Mouse (Mus musculus) brain, embryonic 18.5 days (tissue): Measurements from ENCODE around the gene Creb5.

Experiments
- DNase-seq: peaks from one replicate; pipeline ENCODE4 v3.0.0-alpha.2; 2012; ENCODE audit warnings: low read depth, low spot score

Creb5 gene

DNA sequence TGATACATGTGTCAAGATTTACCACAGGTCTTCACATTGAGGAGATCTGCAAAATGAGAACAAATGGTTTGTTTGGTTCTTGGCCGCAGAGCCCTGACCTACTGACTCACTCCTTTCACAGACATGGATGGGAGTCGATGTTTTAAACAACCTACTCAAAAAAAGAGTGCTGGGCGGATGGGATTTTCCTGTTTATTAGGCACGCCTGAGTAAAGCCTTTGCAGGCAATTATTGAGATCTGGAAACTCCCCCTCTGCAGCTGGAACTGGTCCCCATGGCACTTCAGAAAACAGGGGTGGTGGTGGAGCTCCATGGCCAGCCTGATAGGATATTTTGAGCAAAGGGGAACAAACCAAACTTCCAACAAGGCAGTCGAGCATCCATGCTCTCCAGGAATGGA, 258.9 kb downstream of the Creb5 start:
- DNase-seq = no peak

DNA sequence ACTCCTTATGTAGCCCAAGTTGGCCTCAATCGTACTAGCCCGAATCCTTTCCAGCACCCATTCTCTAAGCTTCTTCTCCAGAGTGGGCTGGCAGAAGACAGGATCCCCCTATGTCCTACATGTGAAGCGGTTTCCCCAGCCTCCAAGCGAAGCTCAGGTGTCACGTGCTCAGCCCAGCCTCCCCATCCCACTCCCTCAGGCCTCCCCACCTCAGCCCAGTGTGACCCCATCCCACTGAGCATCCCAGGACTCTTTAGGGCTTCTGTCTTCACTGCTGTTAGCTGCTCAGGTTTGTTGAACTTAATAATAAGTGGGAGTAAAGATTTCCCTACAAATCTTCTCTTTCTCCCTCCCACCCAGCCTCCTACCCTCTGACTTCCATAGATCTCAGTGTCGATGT, 261.2 kb downstream of the Creb5 start:
- no peak for DNase-seq

DNA sequence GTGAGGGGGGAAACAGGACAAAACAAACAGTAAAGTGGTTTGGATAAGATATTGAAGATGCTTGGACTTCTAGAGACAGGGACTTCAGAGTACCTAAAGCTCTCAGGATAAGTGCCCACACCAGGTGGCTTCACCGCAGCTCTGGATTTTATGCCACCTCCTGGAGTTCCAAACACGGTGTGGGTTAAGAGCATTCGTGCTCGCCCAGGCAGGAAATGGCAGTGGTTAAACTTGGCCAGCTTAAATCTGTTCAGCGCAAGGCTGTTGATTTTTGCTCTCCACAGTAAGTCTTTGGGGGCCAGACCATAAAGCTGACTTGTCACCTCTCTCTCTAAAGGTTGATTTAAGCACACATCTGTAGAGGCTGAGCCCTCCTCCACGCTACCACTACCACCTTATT, 262.3 kb downstream of the Creb5 start:
- no peak for DNase-seq

DNA sequence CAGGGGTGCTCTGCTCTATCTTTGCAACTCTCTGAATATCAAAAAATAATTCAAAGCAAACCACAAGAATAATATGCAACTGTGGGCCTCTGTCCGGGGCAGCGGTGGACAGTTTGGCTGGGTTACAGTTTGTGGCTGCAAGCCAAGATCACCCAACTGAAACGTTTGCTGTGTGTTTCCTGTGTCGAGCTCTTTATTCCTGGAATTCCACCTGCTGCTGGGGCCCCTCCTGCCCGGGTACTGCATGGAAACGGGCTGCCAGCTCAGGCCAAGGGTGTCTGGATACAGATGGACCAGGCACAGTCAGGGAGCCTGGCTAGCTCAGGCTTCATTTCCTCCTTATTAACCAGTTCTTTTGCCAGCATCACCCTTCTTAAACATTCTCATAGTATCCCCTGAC, 269.0 kb downstream of the Creb5 start:
- no peak for DNase-seq

DNA sequence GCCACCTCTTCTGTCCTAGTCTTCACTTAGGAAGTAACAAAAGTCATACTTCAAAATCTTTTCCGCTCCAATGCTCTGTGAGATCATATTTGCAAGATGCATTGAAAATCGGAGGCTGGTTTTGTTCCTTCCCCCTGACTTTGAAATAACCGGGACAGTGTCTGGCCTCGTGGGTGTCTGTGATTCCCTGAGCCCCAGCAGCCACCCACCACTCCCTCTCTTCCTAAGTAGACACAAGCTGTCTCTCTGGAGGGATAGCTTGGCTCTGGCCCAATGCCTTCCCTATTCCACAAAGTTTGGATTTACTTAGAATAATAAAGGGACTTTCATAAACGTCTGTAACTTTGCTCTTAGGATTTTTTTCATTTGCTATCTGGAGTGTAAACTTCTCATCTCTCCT, 273.9 kb downstream of the Creb5 start:
- no peak for DNase-seq

DNA sequence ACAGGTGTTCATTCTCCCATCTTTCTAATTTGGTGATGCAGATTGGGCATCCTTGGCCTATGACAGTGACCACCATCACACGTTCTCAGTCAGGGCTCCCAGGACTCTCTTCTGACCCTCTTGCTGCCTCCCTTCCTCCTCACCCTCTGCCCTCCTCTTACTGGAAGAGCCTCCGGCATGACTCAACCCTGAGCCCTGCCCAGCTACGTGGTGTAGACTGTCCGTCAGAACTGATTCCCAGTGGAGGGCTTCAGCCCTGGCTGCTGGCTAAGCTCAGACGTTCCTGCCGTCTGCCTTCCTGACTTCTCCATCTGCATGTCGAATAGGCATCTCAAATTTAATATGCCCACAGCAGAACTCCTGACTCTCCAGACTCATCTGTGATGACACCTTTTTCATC, 275.5 kb downstream of the Creb5 start:
- DNase-seq = no peak

DNA sequence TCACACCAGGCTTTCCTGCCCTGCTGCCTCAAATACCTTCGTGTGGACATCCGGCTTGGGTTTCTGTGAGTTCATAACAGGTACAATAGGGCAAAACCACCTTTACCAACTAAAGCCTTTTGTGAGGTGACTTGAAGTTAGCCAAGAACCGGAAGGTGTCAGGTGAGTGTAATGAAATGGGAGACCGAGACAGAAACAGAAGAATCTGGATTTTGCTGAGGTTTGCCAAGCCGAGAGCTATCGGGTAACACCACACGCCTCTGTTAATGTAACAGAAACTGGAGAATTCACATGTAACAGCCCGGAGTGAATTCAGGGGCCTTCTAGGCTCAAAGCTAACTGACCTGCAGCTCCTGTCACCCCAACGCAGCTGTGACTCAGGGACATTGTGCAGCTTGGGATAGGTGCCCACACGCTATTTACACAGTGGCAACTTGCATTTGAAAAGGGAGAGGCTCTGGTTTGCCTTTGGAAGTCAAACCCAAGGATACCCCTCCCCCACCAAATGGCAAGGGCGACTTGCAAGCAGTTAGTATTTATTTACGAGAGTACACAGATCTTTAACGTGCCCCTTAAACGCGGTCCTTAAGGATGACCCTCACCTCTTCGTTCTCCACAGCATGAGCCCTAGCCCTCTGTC, 276.6 kb downstream of the Creb5 start:
- DNase-seq = no peak

DNA sequence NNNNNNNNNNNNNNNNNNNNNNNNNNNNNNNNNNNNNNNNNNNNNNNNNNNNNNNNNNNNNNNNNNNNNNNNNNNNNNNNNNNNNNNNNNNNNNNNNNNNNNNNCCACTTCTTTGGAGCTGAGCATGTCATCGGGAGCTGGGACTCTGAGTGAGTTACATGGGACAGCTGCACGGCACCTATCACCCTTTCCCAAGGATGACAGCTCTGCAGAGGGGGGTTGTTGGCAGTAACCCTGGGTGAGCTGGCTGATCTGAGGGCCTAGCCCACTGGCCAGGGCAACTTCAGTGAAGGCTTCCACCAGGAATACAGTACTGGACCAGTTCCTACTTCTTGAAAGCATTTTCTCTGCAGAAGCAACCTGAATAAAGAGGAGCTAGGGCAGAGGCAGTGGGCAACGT, 282.4 kb downstream of the Creb5 start:
- no peak for DNase-seq

DNA sequence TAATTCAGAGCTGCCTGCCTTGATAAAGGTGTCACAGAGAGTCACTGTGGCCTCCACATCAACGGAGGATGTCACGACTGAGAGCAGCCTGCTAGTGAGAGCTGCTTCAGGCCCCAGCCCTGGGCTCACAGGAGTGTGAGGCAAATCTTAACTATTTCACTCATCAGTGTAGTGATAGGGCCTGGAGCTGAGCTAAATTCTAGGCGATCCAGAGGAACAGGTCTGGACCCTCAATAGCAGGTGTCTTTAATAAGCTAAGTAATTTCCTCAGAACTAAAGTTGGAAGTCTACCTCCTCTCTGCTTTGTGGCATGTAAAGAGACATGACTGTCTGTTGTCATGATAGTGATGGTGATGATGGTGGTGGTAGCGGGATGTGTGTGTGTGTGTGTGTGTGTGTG, 283.8 kb downstream of the Creb5 start:
- no peak for DNase-seq

DNA sequence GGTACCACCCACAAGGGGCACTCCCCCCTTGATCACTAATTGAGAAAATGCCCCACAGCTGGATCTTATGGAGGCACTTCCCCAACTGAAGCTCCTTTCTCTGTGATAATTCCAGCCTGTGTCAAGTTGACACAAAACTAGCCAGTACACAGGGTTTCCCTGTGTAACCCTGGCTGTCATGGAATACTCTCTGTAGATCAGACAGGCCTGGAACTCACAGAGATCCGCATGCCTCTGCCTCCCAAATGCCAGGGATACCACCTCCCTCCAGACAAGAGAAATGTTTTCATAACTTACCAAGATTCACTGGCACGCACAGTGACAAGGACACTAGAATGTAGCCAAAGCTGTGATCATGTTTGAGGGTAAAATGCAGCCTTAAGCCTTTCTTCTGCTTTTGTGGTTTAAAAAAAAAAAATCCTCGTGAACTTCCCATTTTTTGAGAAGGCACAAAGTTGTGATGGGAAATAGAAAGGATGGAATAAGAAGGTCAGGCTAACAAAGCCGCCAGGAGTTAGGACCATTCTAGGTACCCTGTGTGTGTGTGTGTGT, 284.6 kb downstream of the Creb5 start:
- no peak for DNase-seq

DNA sequence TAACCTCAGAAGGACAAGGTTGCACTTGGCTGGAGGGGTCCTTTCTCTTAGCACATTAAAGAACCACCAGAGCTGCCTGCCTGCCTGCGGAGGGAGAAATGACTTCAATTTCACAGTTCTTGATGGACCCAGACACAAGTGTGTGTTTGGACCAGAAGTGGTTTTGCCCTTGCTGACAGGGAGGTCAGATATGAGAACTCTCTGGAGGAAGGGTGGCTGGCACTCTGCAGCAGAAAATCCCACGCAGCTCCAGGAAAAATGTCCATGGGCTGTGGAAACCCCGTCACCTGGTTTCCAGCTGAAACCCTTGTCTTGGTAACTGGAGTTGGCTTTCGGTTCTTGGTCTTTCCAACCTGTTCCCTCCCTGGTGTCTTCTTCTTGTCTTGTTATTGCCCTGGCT, 285.4 kb downstream of the Creb5 start:
- no peak for DNase-seq

DNA sequence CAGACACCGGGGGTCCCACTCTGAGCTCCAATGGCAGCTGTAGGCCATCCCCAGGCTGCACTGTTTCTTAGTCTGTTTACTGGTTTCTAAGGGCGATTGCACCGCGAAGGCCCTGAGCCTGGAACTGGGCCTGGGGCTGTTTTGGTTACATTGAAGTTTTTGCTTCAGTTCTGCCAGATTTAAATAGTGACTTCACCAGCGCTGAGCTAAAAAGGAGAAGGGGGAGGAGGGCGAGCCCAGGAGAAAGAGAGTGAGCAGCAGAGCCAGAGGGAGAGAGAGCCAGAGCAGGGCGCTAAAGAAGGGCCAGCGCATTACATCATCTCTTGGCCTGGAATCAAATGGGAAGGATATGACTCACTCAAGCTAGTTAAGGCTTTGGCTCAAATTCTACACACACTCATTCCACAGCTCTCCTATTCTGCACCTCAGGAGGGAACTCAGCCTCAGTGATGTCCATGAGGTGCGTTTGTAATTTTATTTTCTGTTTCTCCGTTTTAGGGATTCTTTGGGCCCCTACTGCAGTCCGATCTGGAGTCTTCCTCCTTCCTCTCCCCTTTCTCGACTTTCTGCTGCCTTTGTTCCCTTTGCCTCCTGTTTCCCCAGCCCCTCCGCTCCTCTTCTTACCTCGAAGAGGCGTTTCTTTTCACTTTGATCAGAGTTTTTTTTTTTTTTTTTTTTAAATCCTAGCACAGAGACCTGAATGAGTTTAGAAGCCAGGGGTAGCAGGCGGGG, 286.1 kb downstream of the Creb5 start:
- DNase-seq = peak; percentile 82

DNA sequence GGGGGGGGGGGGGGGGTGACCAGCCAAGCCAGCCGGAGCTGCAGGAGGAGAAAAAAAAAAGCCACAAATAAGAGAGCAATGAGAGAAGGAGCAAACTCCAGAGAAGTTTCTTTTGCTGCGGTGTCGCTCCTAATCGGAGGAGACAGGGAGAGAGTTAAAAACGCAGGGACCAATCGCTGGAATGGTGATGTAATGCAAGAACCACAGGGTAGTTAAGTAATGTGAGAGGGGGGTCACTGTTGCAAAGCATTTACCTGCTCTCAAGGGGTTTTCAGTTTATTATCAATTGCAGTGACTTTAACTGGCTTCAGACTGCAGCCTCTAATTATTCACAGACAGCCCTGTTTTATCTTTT, 286.6 kb downstream of the Creb5 start:
- DNase-seq = no peak

DNA sequence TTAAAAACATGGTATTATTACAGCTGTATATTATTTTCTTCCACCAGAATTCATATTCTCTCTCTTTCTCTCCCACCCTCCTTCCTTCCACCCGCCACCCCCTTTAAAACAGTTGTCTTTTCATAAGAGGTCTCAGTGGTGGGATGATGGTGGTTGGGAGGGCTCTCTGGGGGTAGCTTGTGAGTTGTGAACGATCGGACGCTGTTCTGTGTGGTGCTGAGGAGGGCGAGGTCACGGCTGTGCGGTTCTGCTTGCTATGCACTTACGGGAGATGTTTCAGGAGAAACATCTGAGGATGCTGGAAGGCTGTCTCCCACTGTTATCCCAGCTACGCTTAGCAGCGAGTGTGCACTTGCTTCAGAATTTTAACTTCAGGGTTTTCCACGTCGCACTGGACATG, 287.0 kb downstream of the Creb5 start:
- no peak for DNase-seq

DNA sequence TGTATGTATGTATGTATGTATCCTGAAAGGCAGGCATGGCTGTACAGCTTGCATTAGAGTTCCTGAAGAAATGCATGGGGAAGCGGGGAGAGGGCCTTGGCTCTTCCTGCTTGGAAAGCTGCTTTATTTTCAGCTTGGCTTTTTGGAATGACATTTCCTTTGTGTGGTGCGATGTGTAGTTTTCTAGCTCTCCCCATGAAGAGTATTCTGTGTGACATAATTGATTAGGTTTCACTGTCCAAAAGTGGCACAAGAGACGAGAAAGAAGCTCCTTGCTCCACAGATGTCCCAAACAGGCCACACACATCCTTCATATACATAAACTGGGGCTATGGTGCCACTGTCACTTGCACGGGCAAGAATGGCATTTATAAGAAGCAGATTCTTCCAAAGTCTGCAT, 288.1 kb downstream of the Creb5 start:
- DNase-seq = no peak

DNA sequence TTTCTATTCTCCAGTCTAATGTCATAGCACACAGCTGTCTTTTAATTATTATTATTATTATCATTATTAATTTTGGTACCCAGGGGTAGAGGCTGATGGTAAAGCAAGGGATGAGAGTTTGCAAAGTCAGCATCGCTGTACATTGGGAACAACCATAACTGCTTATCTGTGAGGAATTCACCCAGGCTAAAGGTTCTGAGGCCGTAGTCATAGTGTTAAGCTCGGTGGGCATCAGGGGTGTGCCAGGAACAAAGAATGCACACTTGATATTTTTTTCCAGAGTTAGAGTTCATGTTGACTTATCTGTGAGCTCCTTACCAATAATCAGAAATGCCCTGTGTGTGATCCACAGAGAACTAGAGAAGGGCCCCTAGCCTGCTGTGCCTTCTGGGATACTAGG, 288.8 kb downstream of the Creb5 start:
- DNase-seq = no peak

DNA sequence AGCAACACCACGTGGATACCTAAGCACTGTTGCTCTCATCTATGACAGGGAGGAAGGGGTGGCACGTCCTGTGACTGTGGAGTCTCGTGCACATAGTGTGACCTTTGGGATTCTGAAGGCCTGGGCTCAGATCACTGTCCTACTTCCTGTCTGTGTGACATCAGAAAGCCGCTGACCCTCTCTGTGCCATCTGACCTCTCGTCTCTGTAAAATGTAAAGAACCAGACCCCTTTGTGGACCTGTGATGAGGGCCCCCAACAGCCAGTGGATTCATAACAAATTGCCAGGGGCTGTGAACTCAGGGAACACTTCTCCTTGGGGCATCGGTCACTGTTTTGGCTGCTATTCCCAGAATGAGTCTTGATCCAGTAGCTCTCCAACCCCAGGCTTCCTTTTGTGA, 289.8 kb downstream of the Creb5 start:
- no peak for DNase-seq

DNA sequence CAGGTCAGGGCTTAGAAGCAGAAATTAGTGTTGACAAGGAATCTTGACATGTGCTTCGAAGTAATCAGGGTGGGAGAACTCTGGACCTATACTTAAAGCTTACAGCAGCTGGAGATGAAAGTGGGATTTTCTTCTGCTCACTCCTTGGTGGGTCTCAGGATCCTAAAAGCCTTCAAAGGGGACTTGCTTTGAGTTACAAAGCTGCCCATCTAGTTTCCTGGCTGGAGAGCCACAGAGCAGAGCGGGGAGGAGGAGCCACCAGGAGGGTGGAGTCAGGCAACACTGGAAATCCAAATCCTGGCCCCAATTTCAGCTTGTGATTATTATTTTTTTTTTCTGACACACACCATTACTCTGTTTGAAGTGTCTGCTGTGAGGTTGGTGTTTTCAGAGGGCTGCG, 290.7 kb downstream of the Creb5 start:
- no peak for DNase-seq

DNA sequence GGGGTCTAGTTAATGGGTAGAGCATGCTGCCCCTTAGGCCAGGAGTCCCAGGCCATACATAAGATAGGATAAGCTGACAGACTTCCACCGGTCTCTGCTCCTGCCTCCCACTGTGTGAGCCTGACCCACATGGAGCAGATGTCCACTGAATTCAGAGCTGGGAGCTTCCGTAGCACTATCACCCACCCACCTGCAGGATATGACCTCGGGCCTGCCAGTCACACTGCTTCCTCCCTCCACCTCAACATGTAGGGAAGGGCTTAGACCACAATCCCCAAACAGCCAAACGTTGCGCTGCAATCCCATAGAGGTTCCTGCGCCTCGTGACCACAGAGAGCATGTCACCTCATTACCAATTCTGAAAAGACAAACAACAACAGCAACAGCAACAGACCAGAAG, 293.3 kb downstream of the Creb5 start:
- no peak for DNase-seq

DNA sequence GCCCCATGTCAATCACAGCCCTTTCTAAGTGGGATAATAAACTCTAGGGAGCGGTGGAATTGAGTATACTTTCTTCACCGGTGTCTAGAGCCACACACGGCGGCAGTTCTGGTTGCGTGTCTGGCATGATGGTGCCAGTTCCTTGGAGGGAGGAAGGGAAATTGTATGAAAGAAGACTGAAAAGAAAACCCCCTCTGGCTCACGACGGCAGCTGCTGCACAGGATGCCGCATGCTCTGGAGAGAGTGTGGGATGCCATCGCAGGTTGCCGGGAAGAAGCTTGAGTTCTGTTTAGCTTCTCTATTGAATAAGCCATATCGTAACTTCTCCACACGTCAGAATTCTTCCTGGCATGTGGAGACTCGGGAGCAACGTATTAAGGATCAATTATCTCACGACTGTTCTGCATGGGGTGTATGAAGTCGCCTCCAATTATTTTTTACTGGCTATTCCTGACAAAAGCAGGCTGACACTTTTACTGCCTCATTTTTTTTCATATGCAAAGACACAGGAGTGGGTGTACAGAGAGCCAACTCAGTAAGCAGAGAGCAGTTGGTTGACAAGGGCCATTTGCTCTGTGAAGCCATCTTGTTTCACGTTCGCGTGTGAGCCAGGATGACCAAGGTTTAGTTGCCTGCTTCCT, 296.3 kb downstream of the Creb5 start:
- DNase-seq = no peak

DNA sequence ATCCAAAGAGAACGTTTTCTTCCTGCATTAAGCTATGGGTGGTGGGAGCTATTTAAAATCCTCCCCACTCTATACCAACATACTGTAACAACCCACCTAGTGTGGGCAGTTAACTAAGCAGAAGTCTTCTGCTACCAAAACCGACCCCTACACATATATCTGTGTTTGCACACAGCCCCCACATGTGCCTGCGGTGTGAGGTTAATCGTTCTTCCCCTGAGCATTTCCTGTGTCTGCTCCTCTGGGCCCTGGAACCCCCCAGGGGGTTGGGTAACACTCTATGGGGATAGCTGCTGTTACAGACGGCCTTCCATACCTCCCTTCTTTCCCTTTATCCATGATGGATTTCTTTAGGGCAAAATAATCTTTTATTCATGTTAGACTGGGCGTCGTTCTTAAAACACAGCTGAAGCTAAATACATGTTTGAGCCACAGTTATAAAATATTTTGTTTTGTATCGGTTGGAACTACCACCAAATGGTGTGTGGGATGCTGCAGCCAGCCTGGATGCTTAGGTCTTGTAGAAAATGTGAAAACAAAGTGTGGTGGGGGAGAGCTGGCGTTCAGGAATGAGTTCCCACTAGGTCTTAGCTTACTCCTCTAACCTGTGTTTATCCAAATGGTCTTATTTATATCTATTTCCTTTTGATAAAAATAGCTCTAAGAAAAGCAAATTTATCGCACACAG, 297.8 kb downstream of the Creb5 start:
- DNase-seq = no peak

DNA sequence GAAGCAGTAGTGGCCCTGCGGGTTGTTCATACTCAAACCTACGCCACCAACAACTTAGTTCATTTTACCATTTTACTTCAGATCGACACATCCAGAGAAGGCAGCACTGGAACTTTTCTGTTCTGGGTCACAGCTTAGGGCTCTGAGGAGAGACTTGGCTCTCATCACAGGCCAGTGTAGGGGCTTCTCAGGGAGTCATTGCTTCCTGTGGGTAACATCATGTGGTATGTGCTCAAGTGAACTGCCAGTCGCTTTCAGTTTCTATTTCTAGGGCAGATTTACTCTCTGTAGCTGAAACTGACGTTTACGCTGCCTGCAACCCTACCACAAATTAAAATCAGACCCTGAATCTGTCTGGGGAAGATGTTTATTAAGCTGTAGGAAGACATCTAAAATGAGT, 302.7 kb downstream of the Creb5 start:
- no peak for DNase-seq
